Mouse (Mus musculus) CH12.LX (cell line): ENCODE measurements at regions not wholly inside any gene's neighbourhood (a gene's known extent, or its start where the extent isn't known, plus 50 kb on each side); places are given as distances from the start of the nearest gene placed in this dataset.
"Not testable (repeated sequence)": the region's sequence is repeated elsewhere in the genome, so short reads cannot be mapped to it uniquely, and the experiment has no call there.

Experiments
- DNase-seq: peaks from one replicate; pipeline ENCODE4 v3.0.0-alpha.2; 2013; ENCODE audit errors: extremely low read depth
- H3K27ac ChIP-seq: 2 replicates; pipeline ENCODE4 v1.5.1; 2012; ENCODE audit warnings: low read depth, mild to moderate bottlenecking, control low read depth, moderate library complexity; ENCODE audit not compliant: insufficient read depth
- H3K27me3 ChIP-seq: replicated peaks from 2 replicates; pipeline ENCODE3; 2012; ENCODE audit warnings: inconsistent platforms
- H3K36me3 ChIP-seq, 2 experiments: replicated peaks in 1 of 2; 2 replicates each; pipeline versions ENCODE3 to v1.6.1; 2012; ENCODE audit warnings: inconsistent platforms in 1 of 2, low read length in 1 of 2, mild to moderate bottlenecking in 1 of 2, mixed read lengths in 1 of 2, moderate library complexity in 1 of 2; ENCODE audit not compliant: control insufficient read depth in 1 of 2, insufficient read depth in 1 of 2
- H3K4me1 ChIP-seq, 2 experiments: 2 replicates each; pipeline ENCODE4 v1.6.1; 2012; ENCODE audit warnings: inconsistent platforms in 1 of 2, moderate library complexity in 1 of 2; ENCODE audit not compliant: insufficient read depth in 2 of 2, control insufficient read depth in 1 of 2
- H3K4me2 ChIP-seq: 2 replicates; pipeline ENCODE4 v1.6.1; 2012; ENCODE audit warnings: low read depth, mild to moderate bottlenecking, control low read depth; ENCODE audit not compliant: poor library complexity, insufficient read depth, severe bottlenecking
- H3K4me3 ChIP-seq, 3 experiments: fragments of 150-350 bp in 1 of 3; sonication (generic) in 1 of 3; replicated peaks in 1 of 3; 2 replicates each; pipeline versions ENCODE3 to v1.5.1; 2011 to 2012; ENCODE audit warnings: low read depth in 2 of 3, low read length in 2 of 3, mild to moderate bottlenecking in 2 of 3, moderate library complexity in 2 of 3, control low read depth in 1 of 3, improper control_type of control experiment in 1 of 3, inconsistent platforms in 1 of 3, mixed read lengths in 1 of 3; ENCODE audit not compliant: poor library complexity in 1 of 3
- H3K79me2 ChIP-seq: replicated peaks from 2 replicates; pipeline ENCODE4 v1.6.1; 2012; ENCODE audit warnings: mild to moderate bottlenecking, moderate library complexity; ENCODE audit not compliant: control insufficient read depth, poor library complexity, insufficient read depth, severe bottlenecking; ENCODE audit errors: extremely low read depth
- H3K9ac ChIP-seq: 2 replicates; pipeline ENCODE4 v1.6.1; 2012; ENCODE audit warnings: low read depth, mild to moderate bottlenecking, control low read depth, moderate library complexity; ENCODE audit not compliant: insufficient read depth
- H3K9me3 ChIP-seq: replicated peaks from 2 replicates; pipeline ENCODE3; 2012; ENCODE audit warnings: low read length, inconsistent platforms, mixed read lengths
- CHD1 ChIP-seq: IDR thresholded peaks from 2 replicates; pipeline ENCODE4 v1.6.1; 2012; ENCODE audit warnings: low read depth, low read length, improper control_type of control experiment, inconsistent platforms
- ETS1 ChIP-seq: conservative IDR thresholded peaks from 2 replicates; pipeline ENCODE4 v1.6.1; 2012; ENCODE audit warnings: low read depth, mild to moderate bottlenecking, inconsistent platforms, low read length, improper control_type of control experiment, moderate library complexity
- HCFC1 ChIP-seq: IDR thresholded peaks from 2 replicates; pipeline ENCODE4 v1.6.1; 2012; ENCODE audit warnings: low read depth, mild to moderate bottlenecking, inconsistent platforms, low read length, improper control_type of control experiment
- IRF4 ChIP-seq: IDR thresholded peaks from 2 replicates; pipeline ENCODE4 v1.6.1; 2014; ENCODE audit warnings: low read depth, mild to moderate bottlenecking, inconsistent platforms, low read length, improper control_type of control experiment
- JUN ChIP-seq: IDR thresholded peaks from 2 replicates; pipeline ENCODE4 v1.6.1; 2011; ENCODE audit warnings: low read depth, mild to moderate bottlenecking, low read length, improper control_type of control experiment, moderate library complexity; ENCODE audit not compliant: insufficient read depth
- JUND ChIP-seq: conservative IDR thresholded peaks from 2 replicates; pipeline ENCODE4 v1.6.1; 2011; ENCODE audit warnings: low read depth, low read length, improper control_type of control experiment
- KAT2A ChIP-seq: IDR thresholded peaks from 2 replicates; pipeline ENCODE4 v1.6.1; 2012; ENCODE audit warnings: low read length, improper control_type of control experiment, inconsistent platforms; ENCODE audit not compliant: insufficient replicate concordance
- MAFK ChIP-seq: IDR thresholded peaks from 2 replicates; pipeline ENCODE4 v1.6.1; 2011; ENCODE audit warnings: low read length, improper control_type of control experiment; ENCODE audit not compliant: insufficient replicate concordance
- MAX ChIP-seq: IDR thresholded peaks from 2 replicates; pipeline ENCODE4 v1.6.1; 2011; ENCODE audit warnings: low read length, improper control_type of control experiment
- MAZ ChIP-seq: IDR thresholded peaks from 2 replicates; pipeline ENCODE4 v1.6.1; 2012; ENCODE audit warnings: low read depth, mild to moderate bottlenecking, inconsistent platforms, low read length, improper control_type of control experiment, moderate library complexity
- MEF2A ChIP-seq: IDR thresholded peaks from 2 replicates; pipeline ENCODE4 v1.6.1; 2014; ENCODE audit warnings: low read depth, mild to moderate bottlenecking, inconsistent platforms, low read length, improper control_type of control experiment, borderline replicate concordance
- NELFE ChIP-seq: IDR thresholded peaks from 2 replicates; pipeline ENCODE4 v1.6.1; 2011; ENCODE audit warnings: low read depth, low read length, improper control_type of control experiment
- NRF1 ChIP-seq: IDR thresholded peaks from 2 replicates; pipeline ENCODE4 v1.6.1; 2014; ENCODE audit warnings: low read depth, mild to moderate bottlenecking, inconsistent platforms, low read length, improper control_type of control experiment, moderate library complexity
- PAX5 ChIP-seq: IDR thresholded peaks from 2 replicates; pipeline ENCODE4 v1.6.1; 2012; ENCODE audit warnings: low read length, inconsistent platforms, mixed read lengths
- POLR2A ChIP-seq: IDR thresholded peaks from 2 replicates; pipeline ENCODE4 v1.6.1; 2011; ENCODE audit warnings: low read depth, mild to moderate bottlenecking, improper control_type of control experiment, low read length
- RAD21 ChIP-seq: IDR thresholded peaks from 2 replicates; pipeline ENCODE4 v1.6.1; 2011; ENCODE audit warnings: low read depth, mild to moderate bottlenecking, low read length, improper control_type of control experiment, moderate library complexity
- RCOR1 ChIP-seq: conservative IDR thresholded peaks from 2 replicates; pipeline ENCODE4 v1.6.1; 2012; ENCODE audit warnings: low read depth, mild to moderate bottlenecking, inconsistent platforms, low read length, improper control_type of control experiment
- SIN3A ChIP-seq: IDR thresholded peaks from 2 replicates; pipeline ENCODE4 v1.6.1; 2012; ENCODE audit warnings: low read length, improper control_type of control experiment, inconsistent platforms
- SMC3 ChIP-seq: IDR thresholded peaks from 2 replicates; pipeline ENCODE4 v1.6.1; 2011; ENCODE audit warnings: low read depth, low read length, improper control_type of control experiment
- TCF12 ChIP-seq: IDR thresholded peaks from 2 replicates; pipeline ENCODE4 v1.6.1; 2014; ENCODE audit warnings: low read depth, mild to moderate bottlenecking, inconsistent platforms, low read length, improper control_type of control experiment
- USF2 ChIP-seq: conservative IDR thresholded peaks from 2 replicates; pipeline ENCODE4 v1.6.1; 2011; ENCODE audit warnings: low read depth, low read length, improper control_type of control experiment
- ZMIZ1 ChIP-seq: IDR thresholded peaks from 2 replicates; pipeline ENCODE4 v1.6.1; 2012; ENCODE audit warnings: low read depth, mild to moderate bottlenecking, inconsistent platforms, low read length, improper control_type of control experiment
- dilution Hi-C: fragments of 300-500 bp; cut with MboI; formaldehyde crosslinking; loops from 2 replicates; pipeline ENCODE4 v1.14.3; 2020; ENCODE audit warnings: low sequenced_read_pairs; ENCODE audit not compliant: extremely low pct_unique_long_range_greater_than_20kb, extremely low pct_ligation_motif_present
- in situ Hi-C: fragments of 300-500 bp; cut with MboI; formaldehyde crosslinking; loops from 3 replicates; pipeline ENCODE4 v1.14.3; 2019; ENCODE audit warnings: low sequenced_read_pairs, low pct_ligation_motif_present, low pct_unique_long_range_greater_than_20kb, mixed read lengths

DNA sequence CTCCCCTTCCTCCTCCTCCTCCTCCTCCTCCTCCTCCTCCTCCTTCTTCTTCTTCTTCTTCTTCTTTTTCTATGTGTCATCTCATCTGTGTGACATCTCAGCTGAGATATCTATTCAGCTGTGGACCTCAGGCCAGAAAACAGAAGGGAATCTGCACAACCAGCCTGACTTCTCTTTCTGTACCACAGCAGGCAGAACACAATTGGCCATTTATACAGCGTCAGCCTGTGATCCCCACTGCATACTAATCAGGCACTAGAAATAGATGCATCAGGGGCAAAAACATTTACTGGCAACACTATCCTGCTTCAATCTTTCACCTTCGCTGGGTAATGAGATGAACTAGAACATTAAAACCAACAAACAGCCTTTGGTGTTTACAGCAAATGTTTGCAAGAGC, 674.7 kb upstream of the Brinp1 start:
- Histone ChIP-seq H3K4me1 (no peaks in the 10 kb centered on the region), H3K27ac (no peak overlapping the region), H3K9ac (no peak overlapping the region), H3K27me3 (no peaks in the 10 kb centered on the region), H3K9me3 (peaks cover 26% of the 10 kb centered on the region), H3K79me2 (no peaks in the 10 kb centered on the region), H3K4me3 (no peak overlapping the region), H3K36me3 (no peaks in the 10 kb centered on the region), H3K4me2 (no peak overlapping the region)
- dilution Hi-C loops (no loop called here), in situ Hi-C loops (no loop called here)
- DNase-seq, result no peak
- TF ChIP-seq MAZ, result no peak
- no peak for TF ChIP-seq JUND
- no peak for TF ChIP-seq HCFC1
- TF ChIP-seq IRF4, result no peak
- TF ChIP-seq PAX5, result no peak
- TF ChIP-seq KAT2A, result no peak
- no peak for TF ChIP-seq TCF12
- no peak for TF ChIP-seq RCOR1

DNA sequence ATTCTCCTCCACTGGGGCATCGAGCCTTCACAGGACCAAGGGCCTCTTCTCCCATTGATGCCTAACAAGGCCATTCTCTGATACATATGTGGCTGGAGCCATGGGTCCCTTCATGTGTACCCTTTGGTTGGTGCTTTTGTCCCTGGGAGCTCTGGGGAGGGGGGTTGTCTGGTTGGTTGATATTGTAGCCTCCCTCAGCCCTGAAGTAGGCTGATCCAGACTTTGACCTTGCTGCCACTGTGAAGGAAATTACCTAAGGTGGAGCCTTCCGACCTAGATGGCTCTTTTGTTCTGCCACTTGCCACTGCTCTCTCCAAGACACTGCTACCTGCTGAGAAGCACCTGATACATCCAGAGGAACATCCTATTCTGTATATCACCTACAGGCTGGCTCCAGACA, 672.2 kb upstream of the Brinp1 start:
- in situ Hi-C loops, H3K79me2 ChIP-seq, H3K27me3 ChIP-seq, dilution Hi-C loops, H3K4me3 ChIP-seq, H3K4me1 ChIP-seq, H3K36me3 ChIP-seq, H3K9ac ChIP-seq, H3K4me2 ChIP-seq, H3K27ac ChIP-seq, DNase-seq: not testable (repeated sequence)
- H3K9me3 ChIP-seq, result peaks cover 39% of the 10 kb centered on the region

GRCm38 (mm10) chr4:69625831-69626230, 671.6 kb upstream of the Brinp1 start:
- H3K79me2 ChIP-seq, result no peaks in the 10 kb centered on the region
- H3K27ac ChIP-seq, result no peak overlapping the region
- H3K9me3 ChIP-seq, result peaks cover 39% of the 10 kb centered on the region
- no peaks in the 10 kb centered on the region for H3K36me3 ChIP-seq
- H3K9ac ChIP-seq, result no peak overlapping the region
- H3K4me3 ChIP-seq, result no peak overlapping the region
- no peaks in the 10 kb centered on the region for H3K27me3 ChIP-seq
- TF ChIP-seq SIN3A, result no peak
- no peak for TF ChIP-seq SMC3
- TF ChIP-seq ZMIZ1, result no peak
- TF ChIP-seq JUND, result no peak
- TF ChIP-seq IRF4, result no peak
- TF ChIP-seq NRF1, result no peak
- TF ChIP-seq USF2, result no peak
- no peak for TF ChIP-seq POLR2A
- TF ChIP-seq ETS1, result no peak
- TF ChIP-seq MAFK, result no peak
- TF ChIP-seq JUN, result no peak
- TF ChIP-seq RAD21, result no peak
- TF ChIP-seq NELFE, result no peak
- no peak for TF ChIP-seq MEF2A
- TF ChIP-seq CHD1, result no peak
- TF ChIP-seq MAX, result no peak
- no peak for TF ChIP-seq PAX5
- TF ChIP-seq KAT2A, result no peak
- dilution Hi-C loops, result no loop called here
- no peak overlapping the region for H3K4me2 ChIP-seq
- in situ Hi-C loops, result no loop called here
- H3K4me1 ChIP-seq, result no peaks in the 10 kb centered on the region
- no peak for DNase-seq
